Mouse (Mus musculus) forebrain, embryonic 10.5 days (tissue): ENCODE results near the gene Nsmce4a. TPM values are rescaled to one million over a fixed set of nuclear protein-coding genes. Genes with fewer than 3 reads are reported as not detected.
A peak's percentile ranks its signal among the peaks of the same experiment; 100 is the strongest.
"Not testable (repeated sequence)": the region's sequence is repeated elsewhere in the genome, so short reads cannot be mapped to it uniquely, and the experiment has no call there.

Source experiments
- DNase-seq: peaks from one replicate; pipeline ENCODE4 v3.0.0-alpha.2; 2017; ENCODE audit warnings: low spot score; ENCODE audit errors: extremely low spot score
- H3K27ac ChIP-seq: fragments of 300-500 bp; sonication (generic); 2 replicates; pipeline ENCODE4 v1.5.1; 2016; ENCODE audit warnings: mild to moderate bottlenecking
- H3K27me3 ChIP-seq: fragments of 300-500 bp; sonication (generic); 2 replicates; pipeline ENCODE4 v1.6.1; 2016; ENCODE audit warnings: mild to moderate bottlenecking; ENCODE audit not compliant: poor library complexity, severe bottlenecking
- H3K36me3 ChIP-seq: fragments of 300-500 bp; sonication (generic); replicated peaks from 2 replicates; pipeline ENCODE4 v1.6.1; 2016; ENCODE audit warnings: mild to moderate bottlenecking, moderate library complexity
- H3K4me1 ChIP-seq: fragments of 300-500 bp; sonication (generic); 2 replicates; pipeline ENCODE4 v1.6.1; 2016
- H3K4me3 ChIP-seq: fragments of 300-500 bp; sonication (generic); 2 replicates; pipeline ENCODE4 v1.5.1; 2016; ENCODE audit warnings: mild to moderate bottlenecking, moderate library complexity
- H3K9me3 ChIP-seq: fragments of 300-500 bp; sonication (generic); 2 replicates; pipeline ENCODE4 v1.6.1; 2016; ENCODE audit warnings: mild to moderate bottlenecking, moderate library complexity
- WGBS: fragments of 180-500 bp; shearing (Covaris S2); methylation state at CpG from one replicate; pipeline ENCODE4 v1.1.7; 2016; 5-methylcytosine and 5-hydroxymethylcytosine counted together
- polyA plus RNA-seq: library from polyadenylated mRNA; unstranded; fragments of >200 nt; fragmentation: Nextera tagmentation; extraction: Ambion mirVana; gene quantifications from 2 replicates; pipeline ENCODE4 v1.2.1, GENCODE M21; 2016

The Nsmce4a gene
- polyA plus RNA-seq, 1 experiment from 2014 or later, result 197 TPM

DNA sequence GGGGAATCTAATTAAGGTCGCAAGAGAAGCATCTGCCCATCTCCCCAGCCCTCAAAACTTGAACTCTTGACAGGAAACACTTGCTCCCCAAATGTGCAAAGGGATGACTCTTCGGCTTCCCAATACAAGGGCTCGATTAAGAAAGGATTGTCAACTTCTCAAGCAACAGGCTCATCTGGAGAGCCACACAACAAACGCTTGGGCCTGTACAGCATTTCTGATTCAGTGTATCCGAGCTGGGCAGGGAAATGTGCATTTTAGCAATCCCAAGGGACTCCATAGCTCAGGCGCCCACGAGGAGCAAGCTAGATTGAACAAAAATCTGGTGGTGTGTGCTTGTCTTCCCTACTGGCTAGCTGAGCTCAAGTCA lies 26.5 kb downstream of the Nsmce4a start:
- no peaks in the 10 kb centered on the region for H3K27me3 ChIP-seq

DNA sequence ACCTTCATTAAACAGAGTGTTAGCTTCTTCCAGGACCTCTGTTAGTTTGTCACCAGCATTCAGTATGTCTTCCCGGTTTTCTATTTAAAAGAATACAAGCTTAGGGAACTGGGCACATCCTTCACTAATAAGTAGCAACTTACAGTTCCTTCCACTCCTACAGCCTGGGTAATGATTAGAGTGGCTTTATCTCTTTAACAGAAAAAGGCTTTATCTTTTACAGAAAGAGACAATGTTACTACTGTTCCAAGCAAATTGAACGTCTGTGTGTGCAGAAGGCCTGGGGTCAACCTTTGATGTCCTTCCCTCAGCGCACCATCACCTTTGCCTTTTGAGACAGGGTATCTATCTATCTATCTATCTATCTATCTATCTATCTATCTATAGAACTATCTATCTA lies 27.0 kb downstream of the Nsmce4a start:
- H3K4me3 ChIP-seq, result peak overlapping the region; percentile 88
- H3K27me3 ChIP-seq, result no peaks in the 10 kb centered on the region
- peaks cover 47% of the 10 kb centered on the region for H3K36me3 ChIP-seq
- H3K4me1 ChIP-seq, result peaks cover 20% of the 10 kb centered on the region
- DNase-seq, result no peak
- H3K27ac ChIP-seq, result peak overlapping the region; percentile 99
- H3K9me3 ChIP-seq, result peaks cover 7% of the 10 kb centered on the region; the same call in 1 of the 2 replicates
- 67% methylated on average over 3 of the region's 3 CpGs for WGBS

More for the DNA sequence above, 26.5 kb downstream of the Nsmce4a start:
- peaks cover 7% of the 10 kb centered on the region; the same call in 1 of the 2 replicates for H3K9me3 ChIP-seq
- peaks cover 20% of the 10 kb centered on the region for H3K4me1 ChIP-seq
- peak overlapping the region; percentile 88 for H3K4me3 ChIP-seq
- WGBS, result 11% methylated on average over 7 of the region's 7 CpGs
- H3K27ac ChIP-seq, result peak overlapping the region; percentile 99
- H3K36me3 ChIP-seq, result peaks cover 42% of the 10 kb centered on the region
- no peak for DNase-seq

DNA sequence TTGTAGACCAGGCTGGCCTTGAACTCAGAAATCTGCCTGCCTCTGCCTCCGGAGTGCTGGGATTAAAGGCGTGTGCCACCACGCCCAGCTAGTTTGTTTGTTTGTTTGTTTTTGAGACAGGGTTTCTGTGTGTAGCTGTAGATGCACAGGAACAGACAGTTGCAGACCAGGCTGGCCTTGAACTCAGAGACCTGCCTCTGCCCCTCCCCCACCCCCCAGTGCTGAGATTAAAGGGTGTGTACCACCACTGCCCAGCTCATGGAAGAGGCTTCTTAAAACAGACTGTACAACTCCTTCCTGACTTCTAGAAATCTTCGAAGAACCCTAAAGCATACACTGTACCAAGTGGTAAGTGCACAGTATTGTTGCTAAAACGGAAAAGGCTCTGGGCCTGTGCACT lies 27.5 kb downstream of the Nsmce4a start:
- 95% methylated on average over 5 of the region's 5 CpGs for WGBS
- peak overlapping the region; percentile 99; the same call in 1 of the 2 replicates for H3K27ac ChIP-seq
- H3K4me3 ChIP-seq, result peak overlapping the region; percentile 88
- peaks cover 7% of the 10 kb centered on the region; the same call in 1 of the 2 replicates for H3K9me3 ChIP-seq
- DNase-seq, result no peak
- peaks cover 51% of the 10 kb centered on the region for H3K36me3 ChIP-seq
- no peaks in the 10 kb centered on the region for H3K27me3 ChIP-seq
- peaks cover 20% of the 10 kb centered on the region for H3K4me1 ChIP-seq

DNA sequence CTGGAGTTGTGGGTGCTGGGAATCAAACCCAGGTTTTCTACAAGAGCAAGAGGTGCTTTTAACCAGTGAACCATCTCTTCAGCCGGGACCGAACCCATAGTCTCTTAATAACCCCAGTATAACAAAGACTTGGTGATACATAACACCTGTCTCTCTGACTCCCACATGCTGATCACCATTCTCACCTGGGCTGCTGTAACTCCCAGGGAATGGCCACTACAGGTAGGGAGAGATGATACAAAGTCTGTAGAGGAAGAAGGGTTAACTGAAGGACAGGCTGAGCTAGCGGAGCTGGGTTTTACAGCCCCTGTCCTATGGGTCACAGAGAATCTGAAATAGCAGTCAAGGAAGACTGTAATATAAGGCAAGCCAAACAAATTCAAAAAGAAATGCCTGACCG lies 29.7 kb downstream of the Nsmce4a start:
- H3K36me3 ChIP-seq, result peaks cover 74% of the 10 kb centered on the region
- peaks cover 7% of the 10 kb centered on the region; the same call in 1 of the 2 replicates for H3K9me3 ChIP-seq
- no peaks in the 10 kb centered on the region for H3K27me3 ChIP-seq
- no peak overlapping the region for H3K4me3 ChIP-seq
- DNase-seq, result no peak
- H3K27ac ChIP-seq, result no peak overlapping the region
- peaks cover 20% of the 10 kb centered on the region for H3K4me1 ChIP-seq
- WGBS, result 94% methylated on average over 4 of the region's 4 CpGs

DNA sequence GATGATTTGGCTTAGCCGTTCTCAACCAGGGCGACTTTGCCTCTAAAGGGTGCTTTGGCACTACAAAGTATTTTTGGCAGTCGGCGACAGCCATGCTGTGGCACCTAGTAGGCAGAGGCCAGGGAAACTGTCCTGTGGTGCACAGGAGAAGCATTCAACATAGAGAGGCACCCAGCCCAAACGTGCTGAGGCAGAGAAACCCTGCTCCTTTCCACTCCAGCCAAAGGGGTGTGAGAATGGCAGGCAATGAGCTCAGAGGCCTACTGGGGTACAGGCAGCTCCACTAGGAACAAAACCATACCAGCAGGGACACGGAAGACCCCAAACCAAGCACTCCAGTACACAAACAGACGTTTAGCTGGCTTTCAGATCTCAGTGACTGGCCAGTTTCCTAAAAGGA lies 32.7 kb downstream of the Nsmce4a start:
- Histone ChIP-seq H3K9me3 (peaks cover 7% of the 10 kb centered on the region; the same call in 1 of the 2 replicates), H3K36me3 (peaks cover 99% of the 10 kb centered on the region), H3K27me3 (no peaks in the 10 kb centered on the region), H3K4me1 (peaks cover 8% of the 10 kb centered on the region), H3K27ac (no peak overlapping the region), H3K4me3 (no peak overlapping the region)
- no peak for DNase-seq
- WGBS, result 94% methylated on average over 7 of the region's 7 CpGs

DNA sequence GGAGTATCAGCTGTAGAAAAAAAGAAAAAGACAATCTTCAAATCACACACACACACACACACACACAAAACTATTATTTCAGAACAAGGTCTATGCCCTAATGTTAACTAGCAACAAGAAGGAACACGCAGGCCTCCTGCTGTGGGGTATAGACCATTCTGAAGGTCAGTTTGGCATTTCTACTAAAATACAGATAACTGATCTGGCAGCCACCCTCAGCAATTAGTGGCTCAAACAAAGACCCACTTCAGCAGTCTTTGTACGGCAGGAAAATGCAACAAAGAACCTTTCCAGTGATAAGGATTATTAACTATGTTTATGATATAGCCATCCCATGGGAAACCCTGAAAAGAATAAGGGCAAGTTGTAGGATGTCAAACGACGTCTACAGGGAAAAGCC lies 35.9 kb downstream of the Nsmce4a start:
- H3K9me3 ChIP-seq, result peaks cover under 1% of the 10 kb centered on the region; the same call in 1 of the 2 replicates
- H3K4me3 ChIP-seq, result no peak overlapping the region
- no peaks in the 10 kb centered on the region for H3K27me3 ChIP-seq
- H3K36me3 ChIP-seq, result peaks cover 97% of the 10 kb centered on the region
- no peak for DNase-seq
- peaks cover 5% of the 10 kb centered on the region for H3K4me1 ChIP-seq
- 94% methylated on average over 4 of the region's 4 CpGs for WGBS
- H3K27ac ChIP-seq, result no peak overlapping the region

DNA sequence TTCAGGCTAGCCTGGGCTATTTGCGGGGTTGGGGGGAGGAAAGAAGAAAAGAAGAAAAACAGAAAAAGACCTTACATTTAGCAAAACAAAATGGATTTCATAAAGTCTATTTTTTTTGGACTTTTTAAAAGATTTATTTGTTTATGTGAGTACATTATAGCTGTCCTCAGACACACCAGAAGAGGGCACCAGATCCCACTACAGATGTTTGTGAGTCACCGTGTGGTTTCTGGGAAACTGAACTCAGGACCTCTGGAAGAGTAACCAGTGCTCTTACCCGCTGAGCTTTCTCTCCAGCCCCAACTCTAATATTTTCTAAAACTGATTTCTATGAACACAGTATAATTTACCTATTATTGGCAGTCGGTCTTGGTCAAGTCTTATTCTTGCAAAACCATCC lies 37.7 kb downstream of the Nsmce4a start:
- Histone ChIP-seq H3K27ac (no peak overlapping the region), H3K36me3 (peaks cover 97% of the 10 kb centered on the region), H3K27me3 (no peaks in the 10 kb centered on the region), H3K4me1 (peaks cover 5% of the 10 kb centered on the region), H3K4me3 (no peak overlapping the region), H3K9me3 (no peaks in the 10 kb centered on the region)
- DNase-seq, result no peak
- WGBS, result 90% methylated on average over 4 of the region's 4 CpGs

DNA sequence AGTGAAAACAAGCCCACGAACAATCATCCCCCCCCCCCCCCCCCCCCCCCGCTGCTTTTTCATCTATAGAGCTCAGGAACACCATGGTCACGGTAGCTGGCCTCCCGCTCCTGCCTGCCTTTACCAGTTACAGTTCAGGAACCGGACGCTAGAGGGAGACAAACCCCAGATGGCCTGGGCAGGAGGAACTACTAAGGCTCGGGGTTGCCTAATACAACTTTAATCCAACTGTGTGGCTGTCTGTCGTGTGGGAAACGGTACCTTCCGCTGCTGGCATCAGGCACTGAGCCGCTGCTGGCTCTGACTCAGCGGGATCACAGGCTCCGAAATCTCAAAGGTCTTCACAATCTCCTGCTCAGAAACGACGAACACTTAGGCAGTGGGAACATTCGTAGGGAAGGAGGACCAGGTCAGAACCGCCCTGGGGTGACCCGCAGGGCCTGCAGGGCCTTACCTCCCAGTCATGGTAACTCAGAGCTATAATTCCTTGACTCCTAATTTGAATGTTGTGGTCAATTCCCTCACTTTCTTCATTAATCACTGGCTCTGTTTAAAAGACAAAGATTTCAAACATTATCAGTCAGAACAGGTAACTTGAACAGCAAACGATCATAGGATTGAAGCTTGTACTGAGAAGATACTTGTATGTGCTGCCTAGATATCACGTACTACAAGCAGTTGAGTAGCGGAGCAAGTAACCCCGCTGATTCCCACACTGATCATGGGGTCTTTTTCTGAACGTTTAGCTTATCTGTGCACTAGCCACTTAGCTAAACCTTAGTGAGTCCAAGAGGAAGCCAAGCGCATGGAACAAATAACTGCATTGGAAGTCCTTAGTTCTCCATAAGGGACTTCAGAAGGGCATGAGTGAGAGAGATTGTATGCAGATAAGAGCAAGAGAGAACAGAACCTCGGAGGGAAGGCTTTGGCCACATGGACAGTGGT lies 39.3 kb downstream of the Nsmce4a start:
- 59% methylated on average over 24 of the region's 25 CpGs for WGBS
- H3K4me3 ChIP-seq, result no peak overlapping the region
- peaks cover 5% of the 10 kb centered on the region for H3K4me1 ChIP-seq
- peaks cover 97% of the 10 kb centered on the region for H3K36me3 ChIP-seq
- DNase-seq, result peak; percentile 87
- no peaks in the 10 kb centered on the region for H3K27me3 ChIP-seq
- H3K27ac ChIP-seq, result no peak overlapping the region
- H3K9me3 ChIP-seq, result no peaks in the 10 kb centered on the region

DNA sequence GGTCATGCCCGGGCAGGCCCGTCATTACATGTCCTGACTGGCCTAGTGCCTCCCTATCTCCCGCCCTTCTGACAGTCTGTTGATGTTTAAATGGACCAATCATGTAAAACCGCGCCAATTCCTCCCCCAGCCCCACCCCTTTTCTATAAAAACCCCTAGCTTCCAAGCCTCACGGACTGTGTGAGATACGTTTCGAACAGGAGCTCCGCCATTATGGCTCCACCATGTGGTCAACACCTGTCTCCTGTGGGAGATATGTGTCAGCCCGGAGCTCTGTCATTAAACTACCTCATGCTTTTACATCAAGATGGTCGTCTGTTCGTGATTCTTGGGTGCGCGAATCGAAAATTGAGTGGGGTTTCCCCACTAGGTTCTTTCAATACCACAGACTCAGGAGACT lies 41.8 kb downstream of the Nsmce4a start:
- H3K4me1 ChIP-seq, result not testable (repeated sequence)

DNA sequence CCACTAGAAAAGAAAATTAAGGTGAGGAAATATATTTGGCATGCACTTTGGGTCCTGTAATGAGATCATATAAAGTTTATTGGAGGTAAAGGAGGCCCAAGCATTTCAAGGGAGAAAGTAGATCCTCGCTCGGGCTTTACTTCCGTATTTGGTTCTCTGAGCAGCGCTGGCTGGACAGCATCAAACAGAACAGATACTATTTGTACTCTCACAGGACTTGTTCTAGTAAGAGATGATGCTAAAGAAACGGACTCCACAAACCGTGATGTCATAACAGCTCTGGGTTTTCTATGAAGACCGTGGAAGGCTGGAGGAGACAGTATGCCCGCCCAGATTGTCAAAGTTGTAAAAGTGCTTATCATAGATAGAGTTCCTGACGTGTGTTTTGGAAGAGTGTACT lies 45.6 kb downstream of the Nsmce4a start:
- peaks cover 41% of the 10 kb centered on the region for H3K36me3 ChIP-seq
- 92% methylated on average over 9 of the region's 9 CpGs for WGBS
- no peak for DNase-seq
- H3K9me3 ChIP-seq, result no peaks in the 10 kb centered on the region
- H3K27ac ChIP-seq, result no peak overlapping the region
- no peaks in the 10 kb centered on the region for H3K4me1 ChIP-seq
- no peak overlapping the region for H3K4me3 ChIP-seq
- no peaks in the 10 kb centered on the region for H3K27me3 ChIP-seq

More for the DNA sequence above, 41.8 kb downstream of the Nsmce4a start:
- H3K36me3 ChIP-seq, result peaks cover 78% of the 10 kb centered on the region
- not testable (repeated sequence) for H3K9me3 ChIP-seq, DNase-seq, H3K27ac ChIP-seq, H3K27me3 ChIP-seq, H3K4me3 ChIP-seq
- 96% methylated on average over 15 of the region's 15 CpGs for WGBS

DNA sequence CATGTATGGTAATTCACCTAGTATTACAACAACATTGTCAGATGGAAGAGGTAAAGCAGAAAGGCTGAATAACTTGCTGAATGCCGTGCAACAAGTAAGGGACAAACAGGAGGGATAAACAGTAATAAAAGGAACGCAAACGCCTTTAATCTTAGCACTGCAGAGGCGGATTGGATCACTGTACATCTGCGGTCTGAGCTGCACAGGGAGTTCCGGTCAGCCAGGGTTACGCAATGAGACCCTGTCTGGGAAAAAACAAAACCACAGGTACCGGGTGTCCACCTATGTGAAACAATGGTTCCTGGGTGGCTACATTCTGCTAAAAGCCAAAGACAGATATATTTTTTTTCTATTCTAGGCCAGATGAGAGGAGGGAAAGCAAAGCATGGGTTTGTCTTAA lies 49.5 kb downstream of the Nsmce4a start:
- H3K27ac ChIP-seq, result no peak overlapping the region
- H3K9me3 ChIP-seq, result no peaks in the 10 kb centered on the region

DNA sequence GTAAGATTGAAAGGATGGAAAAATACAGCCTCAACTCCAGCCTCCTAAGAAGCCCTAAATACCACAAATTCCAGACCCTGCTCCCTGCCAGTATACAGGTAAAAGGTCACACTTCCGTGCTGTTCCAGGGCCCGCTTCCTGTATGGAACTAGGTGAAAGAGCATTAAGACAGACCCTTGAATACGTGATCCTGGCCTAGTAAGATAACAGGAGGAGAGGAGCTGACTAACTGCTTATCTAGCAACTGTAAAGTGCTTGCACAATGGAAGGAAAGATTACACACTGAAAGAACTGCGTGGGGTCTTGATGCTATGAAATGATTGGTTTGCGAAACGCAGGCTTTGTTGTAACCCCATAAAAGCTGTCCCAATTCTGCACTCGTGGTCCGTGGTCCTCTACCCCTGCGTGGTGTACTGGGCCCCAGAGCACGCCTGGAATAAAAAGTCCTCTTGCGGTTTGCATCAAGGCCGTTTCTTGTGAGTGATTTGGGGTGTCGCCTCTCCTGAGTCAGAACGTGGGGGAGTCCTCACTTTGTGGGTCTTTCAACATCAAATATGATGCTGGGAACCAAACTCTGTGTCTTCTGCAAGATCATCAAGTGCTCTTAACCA lies 52.0 kb downstream of the Nsmce4a start:
- WGBS, result 92% methylated on average over 14 of the region's 14 CpGs
- H3K27me3 ChIP-seq, result no peaks in the 10 kb centered on the region
- peak overlapping the region; percentile 99; the same call in 1 of the 2 replicates for H3K27ac ChIP-seq
- no peak overlapping the region for H3K4me3 ChIP-seq
- peaks cover 25% of the 10 kb centered on the region for H3K4me1 ChIP-seq
- DNase-seq, result no peak
- H3K9me3 ChIP-seq, result no peaks in the 10 kb centered on the region
- H3K36me3 ChIP-seq, result no peaks in the 10 kb centered on the region

More for the DNA sequence above, 49.5 kb downstream of the Nsmce4a start:
- no peaks in the 10 kb centered on the region for H3K27me3 ChIP-seq
- 95% methylated on average over 8 of the region's 8 CpGs for WGBS
- 0 out of 2 replicates have a peak, but pooled peaks cover 4% of the 10 kb centered on the region for H3K36me3 ChIP-seq
- H3K4me1 ChIP-seq, result peaks cover 16% of the 10 kb centered on the region
- DNase-seq, result no peak
- no peak overlapping the region for H3K4me3 ChIP-seq

DNA sequence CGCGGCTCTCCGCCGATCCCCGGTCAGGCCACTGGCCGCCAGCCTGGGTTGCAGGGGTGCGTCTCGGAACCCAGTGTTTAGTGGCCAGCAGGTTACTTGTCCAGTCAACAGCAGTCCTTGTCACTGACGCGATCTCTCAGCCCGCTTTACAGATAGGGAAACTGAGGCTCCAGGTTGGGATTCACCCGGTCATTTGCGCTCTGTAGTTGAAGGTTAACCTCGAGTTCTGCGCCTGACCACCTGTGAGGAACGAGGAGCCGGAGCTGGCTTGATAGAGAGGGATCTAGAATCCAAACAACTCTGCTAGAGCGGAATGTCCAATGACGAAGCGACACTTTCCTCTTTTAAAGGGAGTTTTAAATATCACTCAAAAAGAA lies 52.9 kb downstream of the Nsmce4a start, which contains the start of gene Ate1:
TSS of gene Ate1 (minus strand) at position 321 of the 377 bp plus-strand sequence.
- DNase-seq, result no peak
- no peaks in the 10 kb centered on the region for H3K27me3 ChIP-seq
- H3K4me1 ChIP-seq, result peaks cover 25% of the 10 kb centered on the region
- WGBS, result 20% methylated on average over 20 of the region's 20 CpGs
- H3K9me3 ChIP-seq, result no peaks in the 10 kb centered on the region
- peaks cover 5% of the 10 kb centered on the region for H3K36me3 ChIP-seq
- H3K27ac ChIP-seq, result peak within 1 kb of the TSS; percentile 99
- peak within 1 kb of the TSS; percentile 77 for H3K4me3 ChIP-seq
